Comparison of ENCODE assay signal across 8 mouse cellular contexts in genomic region chr13:73732235-73732634, GRCm38 (mm10). TPM values are rescaled to one million over a fixed set of nuclear protein-coding genes. Genes with fewer than 3 reads are reported as not detected.
DNase-seq lines count a peak whose midpoint lies in the region; ATAC-seq and TF ChIP-seq lines count a peak whose summit lies in the region.
"Had no signal": no experiment of that assay in that cellular context is flagged by ENCODE, and none has a peak within 500 bp of the region (broad histone marks: within the 10 kb centered on the region; RNA-seq: fewer than 3 reads in every experiment).

No protein-coding gene starts in this region.

- H3K4me3 ChIP-seq in testis, adult 2 months (ENCODE audit: control insufficient read depth, low read depth, low read length): peak overlapping the region; percentile 60
- peak overlapping the region; percentile 31 for H3K4me3 ChIP-seq in forebrain, postnatal 0 days (ENCODE audit: low read depth, low read length)
- no peak overlapping the region for H3K4me3 ChIP-seq in liver, embryonic 12.5 days

- H3K4me1 ChIP-seq in testis, adult 2 months (ENCODE audit: control insufficient read depth, insufficient read depth, low read length): peaks cover 10% of the 10 kb centered on the region
- H3K4me1 ChIP-seq in forebrain, postnatal 0 days (ENCODE audit: insufficient read depth): no peaks in the 10 kb centered on the region
- peaks cover 8% of the 10 kb centered on the region; the same call in 1 of the 2 replicates for H3K4me1 ChIP-seq in liver, embryonic 12.5 days

- no peaks in the 10 kb centered on the region for H3K9me3 ChIP-seq in forebrain, postnatal 0 days (ENCODE audit: low read length)
- no peaks in the 10 kb centered on the region for H3K9me3 ChIP-seq in liver, embryonic 12.5 days (replicated peaks)

- intact Hi-C loops in left cerebral cortex, postnatal 25 days (cut with DNase I): no loop called here

- TF ChIP-seq CTCF in testis, adult 2 months (IDR thresholded peaks at IDR 0.05; ENCODE audit: control insufficient read depth, insufficient read depth, insufficient replicate concordance, low read depth, low read length): no peak
- TF ChIP-seq CTCF in forebrain, postnatal 0 days (IDR thresholded peaks at IDR 0.05; ENCODE audit: low read depth): no peak

- no peak overlapping the region for H3K9ac ChIP-seq in forebrain, postnatal 0 days
- no peak overlapping the region for H3K9ac ChIP-seq in liver, embryonic 12.5 days

- ATAC-seq in forebrain, postnatal 0 days: no peak
- ATAC-seq in liver, embryonic 12.5 days: no peak

- no peaks in the 10 kb centered on the region for H3K27me3 ChIP-seq in testis, adult 2 months (ENCODE audit: control insufficient read depth, insufficient read depth, low read length)
- peaks cover 7% of the 10 kb centered on the region; the same call in 1 of the 2 replicates for H3K27me3 ChIP-seq in forebrain, postnatal 0 days (ENCODE audit: insufficient read depth, low read length)
- H3K27me3 ChIP-seq in liver, embryonic 12.5 days (replicated peaks): peaks cover 59% of the 10 kb centered on the region

- no peak for TF ChIP-seq POLR2A in testis, adult 2 months (IDR thresholded peaks at IDR 0.05; ENCODE audit: control insufficient read depth, low read depth, low read length)

- DNase-seq in testis, postnatal 14 days (ENCODE audit: low spot score): no peak
- no peak for DNase-seq in forebrain, postnatal 0 days
- DNase-seq in frontal cortex, postnatal 10 days (ENCODE audit: low spot score in 2 of 2): no peak
- DNase-seq in left cerebral cortex, postnatal 25 days (ENCODE audit: low spot score in 2 of 2): no peak
- DNase-seq in cerebellum, adult 9-10 months: no peak

- H3K36me3 ChIP-seq in testis, adult 2 months (ENCODE audit: control insufficient read depth, insufficient read depth, low read length): no peaks in the 10 kb centered on the region
- no peaks in the 10 kb centered on the region for H3K36me3 ChIP-seq in forebrain, postnatal 0 days (ENCODE audit: insufficient read depth)
- H3K36me3 ChIP-seq in liver, embryonic 12.5 days: no peaks in the 10 kb centered on the region

- peak overlapping the region; percentile 59 for H3K4me2 ChIP-seq in forebrain, postnatal 0 days (ENCODE audit: low read depth)
- peak overlapping the region; percentile 60 for H3K4me2 ChIP-seq in liver, embryonic 12.5 days

- WGBS in forebrain, postnatal 0 days: 78% methylated on average over 7 of the region's 7 CpGs
- 59% methylated on average over 7 of the region's 7 CpGs for WGBS in liver, embryonic 12.5 days (ENCODE audit: insufficient replicate concordance)

- H3K27ac ChIP-seq in testis, adult 2 months (ENCODE audit: control insufficient read depth, insufficient read depth, low read depth, low read length): no peak overlapping the region
- no peak overlapping the region for H3K27ac ChIP-seq in forebrain, postnatal 0 days (ENCODE audit: low read depth, low read length)
- no peak overlapping the region for H3K27ac ChIP-seq in liver, embryonic 12.5 days

RNA-seq across cellular contexts. Expression of gene Slc12a7, which starts 0.7 kb away (rescaled TPM):
- polyA plus RNA-seq in testis, adult 2 months (2012; rRNA removed): 16.5 and 21.2 TPM in 2 replicates
- total RNA-seq in forebrain, postnatal 0 days (2014; rRNA removed): 4.5 and 14.8 TPM in 2 replicates
- polyA plus RNA-seq in forebrain, postnatal 0 days (2015; fragmentation: Nextera tagmentation; extraction: Ambion mirVana): 3.7 and 4.9 TPM in 2 replicates
- polyA plus RNA-seq in liver, embryonic 12.5 days (2016; fragmentation: Nextera tagmentation; extraction: Ambion mirVana): 10.8 and 11.1 TPM in 2 replicates
- total RNA-seq in left cerebral cortex, postnatal 25 days (2021): 1 to 10 TPM; 3.6 to 6.8 TPM

RNA-seq across cellular contexts. Expression of gene Slc6a19, which starts 27.6 kb away (rescaled TPM):
- 0.12 and 0.23 TPM in 2 replicates for polyA plus RNA-seq in testis, adult 2 months (2012; rRNA removed)
- 0.15 and 0.43 TPM in 2 replicates for total RNA-seq in forebrain, postnatal 0 days (2014; rRNA removed)
- polyA plus RNA-seq in forebrain, postnatal 0 days (2015; fragmentation: Nextera tagmentation; extraction: Ambion mirVana): 0.13 and 0.22 TPM in 2 replicates
- polyA plus RNA-seq in liver, embryonic 12.5 days (2016; fragmentation: Nextera tagmentation; extraction: Ambion mirVana): 0.45 and 0.47 TPM in 2 replicates
- total RNA-seq in left cerebral cortex, postnatal 25 days (2021): under 1 TPM in 1 of 2 experiments, not detected in 1; 0.18 TPM

RNA-seq across cellular contexts. Expression of gene Slc6a18, which starts 54.4 kb away (rescaled TPM):
- polyA plus RNA-seq in testis, adult 2 months (2012; rRNA removed): 0.17 and 0.52 TPM in 2 replicates
- not detected in 2 replicates for total RNA-seq in forebrain, postnatal 0 days (2014; rRNA removed)
- not detected in 2 replicates for polyA plus RNA-seq in forebrain, postnatal 0 days (2015; fragmentation: Nextera tagmentation; extraction: Ambion mirVana)
- not detected in 2 replicates for polyA plus RNA-seq in liver, embryonic 12.5 days (2016; fragmentation: Nextera tagmentation; extraction: Ambion mirVana)
- not detected for total RNA-seq in left cerebral cortex, postnatal 25 days (2021)
- total RNA-seq: monocyte, adult 5-6 weeks had no signal
